ENCODE assay signal across 32 mouse cellular contexts in genomic region chr3:17050811-17051210, GRCm38 (mm10).
"Had no signal": no experiment of that assay in that cellular context is flagged by ENCODE, and none has a peak within 500 bp of the region (broad histone marks: within the 10 kb centered on the region; RNA-seq: fewer than 3 reads in every experiment).

No protein-coding gene starts in this region.

- H3K4me1 ChIP-seq: limb, embryonic 10.5 days; limb, embryonic 12.5 days; limb, embryonic 13.5 days; limb, embryonic 15.5 days; liver, embryonic 12.5 days; liver, embryonic 13.5 days; liver, embryonic 15.5 days; lung, embryonic 15.5 days; megakaryocyte, embryonic 14.5 days; midbrain, embryonic 10.5 days; midbrain, embryonic 12.5 days; midbrain, embryonic 13.5 days; midbrain, embryonic 15.5 days; neural tube, embryonic 12.5 days had no signal

- DNase-seq: left cerebral cortex, postnatal 4 days; liver; liver, embryonic 13.5 days; liver, postnatal 0 days; lung, adult 18-20 months; lung, adult 2 months; lung, embryonic 14.5 days; lung, postnatal 10 days; lung, postnatal 14 days; lung, postnatal 36 days; lung, postnatal 4 days; midbrain, embryonic 14.5 days had no signal

- ATAC-seq: liver, embryonic 12.5 days; liver, postnatal 0 days; lung, postnatal 0 days; midbrain, embryonic 13.5 days; midbrain, embryonic 15.5 days; midbrain, embryonic 16.5 days had no signal

- H3K36me3 ChIP-seq: limb, embryonic 10.5 days; limb, embryonic 12.5 days; limb, embryonic 13.5 days; limb, embryonic 15.5 days; liver, embryonic 12.5 days; liver, embryonic 13.5 days; liver, embryonic 15.5 days; lung, embryonic 15.5 days; midbrain, embryonic 10.5 days; midbrain, embryonic 12.5 days; midbrain, embryonic 13.5 days; midbrain, embryonic 15.5 days; neural tube, embryonic 12.5 days had no signal

- H3K27ac ChIP-seq: limb, embryonic 10.5 days; limb, embryonic 12.5 days; limb, embryonic 13.5 days; limb, embryonic 15.5 days; liver, embryonic 12.5 days; liver, embryonic 13.5 days; liver, embryonic 14.5 days; liver, embryonic 15.5 days; lung, embryonic 15.5 days; macrophage; midbrain, embryonic 10.5 days; midbrain, embryonic 12.5 days; midbrain, embryonic 13.5 days; midbrain, embryonic 15.5 days; neural tube, embryonic 12.5 days had no signal

- H3K9me3 ChIP-seq: limb, embryonic 10.5 days; limb, embryonic 12.5 days; limb, embryonic 13.5 days; limb, embryonic 15.5 days; liver, embryonic 12.5 days; liver, embryonic 13.5 days; liver, embryonic 15.5 days; lung, embryonic 15.5 days; midbrain, embryonic 10.5 days; midbrain, embryonic 12.5 days; midbrain, embryonic 15.5 days; neural tube, embryonic 12.5 days had no signal

- H3K4me3 ChIP-seq: limb, embryonic 10.5 days; limb, embryonic 12.5 days; limb, embryonic 13.5 days; limb, embryonic 15.5 days; liver, embryonic 12.5 days; liver, embryonic 13.5 days; liver, embryonic 15.5 days; lung, embryonic 15.5 days; megakaryocyte, embryonic 14.5 days; midbrain, embryonic 10.5 days; midbrain, embryonic 12.5 days; midbrain, embryonic 13.5 days; midbrain, embryonic 15.5 days; myocyte; neural tube, embryonic 12.5 days had no signal

- H3K9ac ChIP-seq: limb, embryonic 12.5 days; limb, embryonic 13.5 days; limb, embryonic 15.5 days; liver, embryonic 12.5 days; liver, embryonic 13.5 days; liver, embryonic 14.5 days; liver, embryonic 15.5 days; liver, postnatal 0 days; lung, embryonic 14.5 days; lung, embryonic 15.5 days; midbrain, embryonic 12.5 days; midbrain, embryonic 13.5 days; midbrain, embryonic 15.5 days; neural tube, embryonic 12.5 days had no signal

- H3K27me3 ChIP-seq: limb, embryonic 12.5 days; limb, embryonic 13.5 days; limb, embryonic 15.5 days; liver, embryonic 12.5 days; liver, embryonic 13.5 days; liver, embryonic 15.5 days; lung, embryonic 15.5 days; megakaryocyte, embryonic 14.5 days; midbrain, embryonic 12.5 days; midbrain, embryonic 13.5 days; midbrain, embryonic 15.5 days; neural tube, embryonic 12.5 days had no signal

- H3K4me2 ChIP-seq: limb, embryonic 12.5 days; limb, embryonic 13.5 days; limb, embryonic 15.5 days; liver, embryonic 11.5 days; liver, embryonic 12.5 days; liver, embryonic 13.5 days; liver, embryonic 15.5 days; lung, embryonic 14.5 days; lung, embryonic 15.5 days; midbrain, embryonic 11.5 days; midbrain, embryonic 12.5 days; midbrain, embryonic 13.5 days; midbrain, embryonic 15.5 days; neural tube, embryonic 12.5 days had no signal
